Mouse (Mus musculus): ENCODE measurements around the gene Gcnt1.

DNA sequence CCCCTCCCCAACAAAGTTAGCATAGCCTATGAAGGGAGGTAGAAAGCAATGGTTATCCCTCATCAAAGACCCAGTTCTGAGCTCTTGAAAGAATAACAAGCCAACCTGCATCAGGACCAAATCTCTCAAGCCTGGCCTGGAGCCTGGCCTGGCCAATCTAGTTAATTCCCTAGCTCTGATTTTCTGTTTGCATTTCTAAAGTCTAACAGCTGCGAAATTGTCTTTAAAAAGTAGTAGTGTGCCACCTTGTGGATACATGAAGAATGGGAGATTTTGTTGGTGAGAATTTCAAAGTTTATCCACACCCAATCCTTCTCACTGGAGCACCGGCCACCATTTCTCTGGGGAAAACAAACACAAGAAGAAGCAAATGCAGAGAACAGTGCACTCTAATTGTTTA lies 15.8 kb upstream of the Gcnt1 start:
- TF ChIP-seq CTCF (IDR thresholded peaks at IDR 0.05; ENCODE audit: low read depth), result peak; percentile 66
- no peak for TF ChIP-seq EP300 (IDR thresholded peaks at IDR 0.05; ENCODE audit: low read depth)

Measured in heart, postnatal 0 days (tissue).